Mouse (Mus musculus): ENCODE results near the gene Cdc37l1.

DNA sequence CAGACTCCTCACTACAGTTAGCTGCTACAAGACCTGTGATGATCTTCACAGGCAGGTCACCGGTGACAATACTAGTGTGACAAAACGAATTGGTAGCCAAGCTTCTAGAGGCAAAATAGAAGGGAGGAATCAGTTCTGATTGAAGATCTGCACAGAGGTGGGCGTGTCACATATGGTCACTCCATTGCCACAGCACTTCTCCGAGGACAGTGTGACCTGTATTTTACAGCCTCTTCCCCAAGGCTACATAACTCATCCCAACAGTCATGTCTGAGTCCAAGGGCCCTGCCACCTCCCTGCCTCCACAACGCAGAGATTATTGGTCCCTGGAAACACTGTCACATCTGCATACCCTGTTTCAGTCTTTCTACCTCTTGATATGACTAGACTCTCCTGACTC lies 20.9 kb upstream of the Cdc37l1 start:
- TF ChIP-seq CTCF (IDR thresholded peaks at IDR 0.05; ENCODE audit: low read depth, low read length) (no peak), POLR2A (IDR thresholded peaks at IDR 0.05; ENCODE audit: extremely low read depth, insufficient read depth, low read length) (no peak)
